Mouse (Mus musculus) heart, postnatal 14 days (tissue): Measurements from ENCODE around the gene P2ry10. TPM values are rescaled to one million over a fixed set of nuclear protein-coding genes. Genes with fewer than 3 reads are reported as not detected.
A peak's percentile ranks its signal among the peaks of the same experiment; 100 is the strongest.
"Not testable (repeated sequence)": the region's sequence is repeated elsewhere in the genome, so short reads cannot be mapped to it uniquely, and the experiment has no call there.

Experiments used
- DNase-seq, 2 experiments: peaks; one replicate each; pipeline ENCODE4 v3.0.0; 2021 to 2022
- intact Hi-C: fragments of 180-260 bp; cut with DNase I; formaldehyde crosslinking; loops from one replicate; pipeline ENCODE4 v1.15.1; 2025
- long read RNA-seq, 2 experiments: library from polyadenylated mRNA; stranded (forward); transcript quantifications; one replicate each; pipeline ENCODE4 v2.0.0; 2021
- total RNA-seq, 2 experiments: library from RNA; stranded (reverse); gene quantifications; 2 replicates each; pipeline ENCODE4 v1.2.3; 2021

The P2ry10 gene
- 1 to 10 TPM in 1 of 2 experiments, under 1 TPM in 1; 0.45 to 1.7 TPM for total RNA-seq
- long read RNA-seq, experiment 1, partial matches to known transcripts: 0 of 1 reads
- long read RNA-seq, experiment 1, other reads (novel, unspliced or antisense): 1 of 1 reads
- long read RNA-seq, experiment 2: 0 reads

DNA sequence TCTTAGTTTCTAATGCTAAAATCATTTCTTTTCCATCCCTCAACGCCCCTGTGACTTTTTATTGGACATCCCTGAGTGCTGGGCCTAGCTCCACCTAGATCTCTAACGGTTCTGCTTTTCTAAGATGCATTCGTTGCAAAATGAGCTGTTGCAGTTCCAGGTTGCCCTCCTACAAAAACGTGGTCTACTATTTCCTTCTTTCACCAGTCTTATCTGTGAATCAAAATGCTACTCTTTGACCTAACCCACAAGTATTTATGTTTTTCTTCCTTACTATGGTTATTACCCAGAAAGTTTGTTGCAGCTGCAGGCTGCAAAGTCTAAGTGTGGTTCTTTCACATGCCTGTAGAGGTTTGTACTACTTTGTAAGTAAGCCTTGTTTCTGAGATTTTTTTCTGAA is at the start of gene P2ry10:
TSS of gene P2ry10 (plus strand) at position 316 of the 400 bp plus-strand sequence.
- intact Hi-C loops: no loop called here
- DNase-seq: no peak

DNA sequence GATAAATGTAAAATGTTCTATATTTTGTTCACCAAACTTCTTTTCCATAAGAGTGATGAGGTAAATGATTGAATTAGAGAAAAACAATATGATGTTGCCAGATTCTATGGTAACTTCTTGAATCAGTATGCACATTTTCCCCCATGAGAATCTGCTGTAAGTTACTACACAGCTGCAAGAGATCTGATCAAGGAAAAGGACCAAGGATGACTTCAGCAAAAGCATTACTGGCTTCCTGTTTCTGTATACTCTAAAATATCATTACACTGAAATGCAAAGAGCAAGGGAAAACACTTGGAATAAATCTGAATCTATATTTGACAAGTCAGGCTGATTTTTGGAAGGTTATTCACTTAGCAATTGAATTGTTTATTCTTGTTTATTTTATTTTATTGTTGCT is 49.1 kb upstream of the P2ry10 start:
- intact Hi-C loops: no loop called here
- no peak for DNase-seq

DNA sequence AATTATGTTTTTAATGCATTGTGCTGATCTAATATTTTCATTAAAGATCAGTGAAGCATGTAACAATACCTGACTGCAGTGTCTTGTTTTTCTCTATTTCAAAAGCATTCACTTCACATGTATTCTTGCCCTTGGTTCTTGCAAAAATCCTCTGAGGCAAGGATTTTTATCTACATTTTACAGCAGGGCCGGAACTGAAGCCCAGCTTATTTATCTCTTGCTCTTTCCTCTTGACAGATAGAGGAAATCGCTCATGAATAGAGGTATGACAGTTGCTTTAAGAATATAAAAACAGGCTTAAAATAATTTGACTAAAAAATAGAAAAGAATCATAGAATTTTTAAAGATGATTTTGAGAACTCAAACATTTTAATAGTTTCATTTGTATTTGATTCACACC is 48.7 kb upstream of the P2ry10 start:
- no peak for DNase-seq
- intact Hi-C loops: no loop called here

DNA sequence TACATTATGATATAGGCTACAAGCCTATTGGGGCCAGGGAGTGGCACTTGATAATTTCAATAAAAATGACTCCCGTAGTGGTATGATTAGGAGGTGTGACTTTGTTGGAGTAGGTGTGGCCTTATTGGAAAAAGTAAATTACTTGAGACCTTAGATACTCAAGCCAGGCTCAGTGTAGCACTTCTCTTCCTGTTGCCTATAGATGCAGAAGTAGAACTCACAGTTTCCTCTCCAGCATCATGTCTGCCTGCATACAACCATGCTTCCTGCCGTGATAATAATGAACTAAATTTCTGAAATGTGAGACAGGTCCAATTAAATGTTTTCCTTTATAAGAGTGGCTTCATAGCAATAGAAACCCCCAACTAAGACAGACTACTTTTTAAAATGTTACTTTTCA is 45.9 kb upstream of the P2ry10 start:
- intact Hi-C loops: no loop called here
- no peak for DNase-seq

DNA sequence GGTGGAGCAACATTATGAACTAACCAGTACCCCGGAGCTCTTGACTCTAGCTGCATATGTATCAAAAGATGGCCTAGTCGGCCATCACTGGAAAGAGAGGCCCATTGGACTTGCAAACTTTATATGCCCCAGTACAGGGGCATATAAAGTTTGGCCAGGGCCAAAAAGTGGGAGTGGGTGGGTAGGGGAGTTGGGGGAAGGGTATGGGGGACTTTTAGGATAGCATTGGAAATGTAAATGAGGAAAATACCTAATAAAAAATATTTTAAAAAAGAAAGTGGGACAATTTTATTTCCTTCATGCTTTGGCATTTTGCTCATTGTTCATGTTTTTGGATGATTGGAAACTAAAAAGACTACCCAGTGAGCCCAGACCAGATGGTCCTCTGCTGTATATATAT is 4.9 kb upstream of the P2ry10 start:
- DNase-seq, intact Hi-C loops: not testable (repeated sequence)

DNA sequence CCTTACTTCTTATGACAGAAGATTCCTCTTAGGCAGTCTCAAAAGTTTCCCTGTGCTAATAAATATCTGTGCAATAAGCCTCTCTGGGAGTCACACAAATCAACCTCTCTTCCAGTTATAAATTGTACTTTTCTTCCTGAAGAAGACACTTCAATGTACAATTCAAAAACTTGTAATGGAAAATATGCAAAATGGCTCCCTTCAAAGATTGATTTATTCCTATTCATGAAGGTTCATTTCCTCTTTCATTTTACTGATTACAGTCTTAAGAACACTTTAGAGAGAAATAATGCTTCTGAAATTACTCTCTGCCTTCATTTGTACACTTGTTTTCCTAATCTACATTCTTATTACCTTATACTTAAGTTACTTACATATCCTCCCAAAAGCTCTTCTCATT is 4.0 kb upstream of the P2ry10 start:
- no peak for DNase-seq
- intact Hi-C loops: no loop called here

DNA sequence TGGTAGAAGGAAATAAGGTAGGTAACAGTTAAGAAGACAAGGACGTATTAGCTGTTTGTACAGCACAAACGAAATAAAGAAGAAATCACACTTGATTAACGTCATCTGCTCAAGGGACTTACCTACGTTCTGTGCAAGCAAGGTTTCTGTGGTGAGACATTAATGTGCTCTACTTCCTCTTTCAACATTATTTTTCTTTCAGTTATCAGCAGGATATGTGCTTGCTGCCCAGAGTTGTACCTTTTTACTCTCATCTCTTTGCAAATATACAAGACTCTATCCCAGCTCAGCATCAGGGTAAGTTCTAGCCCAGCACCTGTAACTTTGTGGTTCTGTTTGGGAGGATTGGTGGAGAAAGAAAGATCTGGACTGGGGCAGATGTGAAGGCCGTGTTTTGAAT is 839 bp downstream of the P2ry10 start:
- intact Hi-C loops: no loop called here
- no peak for DNase-seq

DNA sequence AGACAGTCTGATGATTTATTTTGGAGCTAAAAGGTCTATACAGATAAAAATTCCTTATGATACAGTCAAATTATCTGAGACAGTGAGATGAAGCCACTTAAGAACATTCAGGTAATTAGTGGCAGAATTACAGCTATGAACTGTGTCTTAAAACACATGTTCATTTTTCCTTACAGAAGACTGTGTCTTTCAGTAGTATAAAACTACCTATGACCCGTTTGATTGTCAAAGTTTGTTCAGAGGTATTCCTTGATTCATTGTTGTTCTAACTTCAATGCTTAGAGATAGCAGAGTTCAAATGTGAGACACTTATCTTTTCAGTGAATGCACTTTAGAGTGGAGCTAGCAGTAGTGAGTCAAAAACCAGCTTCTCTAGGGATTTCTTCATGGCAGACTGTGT is 1.6 kb downstream of the P2ry10 start:
- no peak for DNase-seq
- intact Hi-C loops: no loop called here

DNA sequence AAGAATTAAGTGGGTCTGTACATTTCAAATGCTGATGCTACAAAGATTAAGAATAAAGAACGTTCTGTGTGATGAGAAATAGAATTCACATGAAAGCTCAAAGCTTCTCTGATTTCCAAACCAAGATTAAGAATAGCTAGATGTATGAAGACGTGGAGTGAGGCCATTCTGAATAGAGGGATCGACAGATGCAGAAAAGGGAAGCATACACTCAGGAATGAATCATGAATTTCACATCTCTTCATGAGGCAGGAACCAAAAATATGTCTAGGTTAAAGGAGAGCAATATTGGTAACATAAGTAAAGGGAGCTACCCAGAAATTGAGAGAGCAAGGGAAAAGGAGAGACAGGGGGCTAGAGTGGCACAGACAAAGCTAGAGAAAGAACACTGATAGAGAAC is 7.3 kb downstream of the P2ry10 start:
- intact Hi-C loops: no loop called here

DNA sequence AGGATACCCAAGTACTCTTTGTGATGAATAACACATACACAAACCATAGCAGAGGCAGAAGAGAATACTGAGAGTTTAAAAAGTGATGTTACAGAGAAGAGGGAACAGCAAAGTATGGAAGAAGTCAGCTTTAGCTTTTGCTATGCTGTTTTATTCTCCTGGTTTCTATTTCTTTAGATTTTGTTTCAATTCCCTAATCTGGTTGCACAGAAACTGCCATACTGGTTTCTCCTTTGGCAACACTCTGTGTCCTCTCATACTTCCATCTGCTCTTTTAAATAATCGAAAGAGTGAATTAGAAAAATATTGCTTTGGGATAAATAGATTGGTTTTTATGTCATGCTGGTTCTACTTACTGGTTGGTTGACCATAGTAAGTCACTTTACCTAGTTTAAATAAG is 28.0 kb downstream of the P2ry10 start:
- intact Hi-C loops: no loop called here
- DNase-seq: no peak

More for the DNA sequence above, 7.3 kb downstream of the P2ry10 start:
- no peak for DNase-seq

DNA sequence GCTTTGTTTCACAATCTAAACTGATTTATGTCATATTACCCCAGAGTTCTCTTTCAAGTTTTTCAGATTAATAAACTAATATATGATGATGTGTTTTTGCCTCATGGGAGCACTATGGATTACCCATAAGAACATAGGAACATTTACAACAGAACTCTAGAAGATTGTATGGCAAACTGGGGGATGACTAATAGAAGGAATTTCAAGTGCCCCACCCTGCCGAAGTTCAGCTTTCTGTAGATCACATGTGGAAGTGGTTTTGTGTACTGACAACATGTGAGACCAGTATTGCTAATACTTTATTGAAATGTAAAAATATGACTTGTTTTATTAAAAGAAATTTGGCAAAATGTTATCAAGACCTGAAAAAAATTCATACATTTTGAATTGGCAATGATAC is 28.7 kb downstream of the P2ry10 start:
- DNase-seq: no peak
- intact Hi-C loops: no loop called here

DNA sequence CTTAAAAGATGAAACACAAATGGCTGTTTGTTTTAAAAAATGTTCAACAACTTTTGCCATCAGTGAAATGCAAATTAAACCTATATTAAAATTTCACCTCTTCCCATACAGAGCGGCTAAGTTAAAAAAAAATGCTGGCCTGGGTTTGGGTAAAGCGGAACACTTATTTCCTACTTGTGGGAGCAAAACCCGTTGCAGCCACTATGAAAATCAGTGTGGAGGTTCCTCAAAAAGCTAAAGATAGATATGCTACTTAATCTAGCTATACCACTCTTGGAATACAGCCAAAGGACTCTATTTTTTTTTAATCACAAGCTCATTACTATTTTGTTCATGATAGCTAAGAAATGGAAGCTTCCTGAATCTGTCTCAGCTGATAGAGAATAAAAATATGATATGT is 54.9 kb downstream of the P2ry10 start:
- intact Hi-C loops: no loop called here
- DNase-seq: no peak

DNA sequence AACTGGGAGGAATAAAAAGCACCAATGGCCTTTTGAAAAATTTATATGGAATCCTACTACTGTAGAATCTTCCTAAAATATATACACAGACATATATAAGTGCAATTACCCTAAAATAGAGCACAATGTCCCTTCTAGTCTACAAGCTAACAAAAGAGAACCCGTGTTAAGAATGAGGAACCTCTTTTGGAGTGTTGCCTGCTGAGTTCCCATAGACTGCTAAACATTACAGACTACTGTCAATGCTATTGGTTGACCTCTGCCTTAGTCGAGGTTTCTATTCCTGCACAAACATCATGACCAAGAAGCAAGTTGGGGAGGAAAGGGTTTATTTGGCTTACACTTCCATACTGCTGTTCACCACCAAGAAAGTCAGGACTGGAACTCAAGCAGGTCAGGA is 55.6 kb downstream of the P2ry10 start:
- intact Hi-C loops: no loop called here
- DNase-seq: no peak

DNA sequence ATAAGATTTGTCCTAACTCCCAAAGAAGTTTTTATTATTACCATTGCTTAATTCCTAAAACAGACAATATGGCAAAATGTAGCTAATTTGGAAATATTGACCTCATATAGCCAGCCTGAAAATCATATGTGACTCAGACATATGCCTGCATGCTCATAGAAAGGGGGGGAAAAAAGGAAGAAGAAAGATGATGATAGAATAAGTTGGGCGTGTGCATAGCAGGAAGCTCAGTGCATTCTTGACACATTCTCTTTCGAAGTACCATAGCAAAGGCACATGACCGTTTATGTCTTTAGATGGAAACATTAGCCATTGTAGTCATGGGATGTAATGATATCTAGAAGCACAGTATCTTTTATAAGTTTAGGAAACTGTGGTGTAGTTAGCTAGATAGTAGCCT is 60.4 kb downstream of the P2ry10 start, which contains the start of gene P2ry10b:
TSS of gene P2ry10b (plus strand) at position 247 of the 400 bp plus-strand sequence.
- intact Hi-C loops: no loop called here
- DNase-seq: no peak

DNA sequence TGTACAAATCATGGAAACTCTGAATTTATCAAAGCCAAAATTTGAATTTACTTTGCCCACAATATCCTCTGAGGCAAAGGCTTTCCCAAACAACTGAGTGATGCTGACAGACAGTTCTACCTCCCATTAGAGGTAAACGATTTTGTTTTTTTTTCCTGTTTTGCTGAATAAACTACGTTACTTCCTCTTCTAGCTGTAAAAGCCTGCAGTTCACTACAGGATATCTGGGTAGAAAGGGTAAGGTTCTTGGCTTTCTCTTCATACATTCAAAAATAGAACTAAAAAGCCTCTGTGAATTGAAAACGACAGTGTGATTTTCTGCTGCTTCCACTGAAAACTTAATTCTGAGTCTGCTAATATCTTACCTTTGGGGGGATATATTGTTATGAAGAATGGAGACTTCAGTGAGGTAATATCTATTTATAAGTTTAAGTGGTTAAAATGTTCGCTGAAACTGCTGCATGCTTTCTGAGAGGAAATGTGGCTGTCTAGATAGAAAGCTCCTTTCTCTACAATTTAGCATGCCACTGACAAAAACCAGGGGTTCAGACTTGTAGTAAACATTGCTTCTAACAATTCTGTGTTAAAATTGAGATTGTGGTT is 61.2 kb downstream of the P2ry10 start:
- DNase-seq: no peak
- intact Hi-C loops: no loop called here

DNA sequence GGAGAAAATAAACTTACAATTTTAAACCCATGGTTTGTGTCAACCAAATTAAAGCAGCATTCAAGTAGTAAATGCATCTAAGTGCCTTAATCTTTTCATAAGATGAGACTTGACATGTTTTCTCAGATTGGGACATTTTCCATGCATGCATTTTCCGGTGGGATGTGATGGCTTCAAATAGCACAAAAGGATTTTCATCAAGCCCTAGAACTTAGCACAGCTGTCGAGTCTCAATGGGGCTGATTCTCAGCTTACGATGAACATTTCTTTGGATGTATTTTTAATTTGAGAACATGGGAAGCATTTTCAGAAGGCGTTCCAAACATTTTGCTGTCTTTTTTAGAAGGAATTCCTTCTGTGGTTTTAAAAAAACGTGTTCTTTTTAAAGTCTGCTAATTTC is 61.7 kb downstream of the P2ry10 start:
- intact Hi-C loops: no loop called here
- DNase-seq: no peak

DNA sequence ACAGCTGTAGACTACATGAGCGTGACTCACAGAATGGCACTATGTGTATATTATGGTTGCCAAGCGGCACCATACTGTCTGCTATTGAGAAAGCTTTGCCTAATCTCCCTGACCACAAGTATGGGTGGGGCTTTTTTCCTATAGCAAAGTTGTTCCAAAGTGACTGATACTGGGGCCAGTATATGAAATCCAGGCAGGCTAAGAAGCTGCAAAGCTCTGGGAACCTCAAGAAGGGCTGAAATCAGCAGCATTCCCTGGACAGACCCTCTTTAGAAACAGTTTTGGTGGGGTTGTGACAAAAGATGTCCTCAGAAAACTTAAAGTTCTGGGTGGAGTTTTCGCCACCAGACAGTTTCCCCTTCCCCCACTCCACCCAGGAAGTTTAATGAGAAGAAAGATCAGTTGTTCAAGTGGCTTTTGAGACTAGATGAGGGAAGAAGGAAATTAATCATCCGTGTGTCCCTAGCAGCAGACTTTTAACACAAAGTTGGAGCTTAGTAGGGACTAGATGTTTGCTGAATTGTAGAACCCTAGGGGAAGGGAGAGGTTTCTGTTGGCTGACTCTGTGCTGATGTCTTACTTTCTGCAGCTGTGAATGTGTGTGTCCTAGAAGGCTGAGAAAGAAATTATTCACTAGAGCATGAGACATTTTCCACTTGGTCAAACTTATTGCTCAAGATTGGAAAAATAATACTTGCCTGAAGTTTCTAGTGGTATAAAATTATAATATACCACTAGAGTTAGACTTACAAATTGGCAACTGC is 62.6 kb downstream of the P2ry10 start:
- intact Hi-C loops: no loop called here

More for the DNA sequence above, 62.6 kb downstream of the P2ry10 start:
- peak; percentile 2 to 14 for DNase-seq

Other genes with a start within 250 kb of the P2ry10 start
- gene Rtl3, start 247.8 kb upstream of the P2ry10 start, total RNA-seq: 1 to 10 TPM; 1.5 to 1.6 TPM
- 1 to 10 TPM; 4.4 to 5.2 TPM for gene Lpar4, start 167.9 kb upstream of the P2ry10 start, total RNA-seq
- 1 to 10 TPM; 2.9 to 4.1 TPM for gene P2ry10b, start 60.4 kb downstream of the P2ry10 start, total RNA-seq
- under 1 TPM in 1 of 2 experiments, not detected in 1; 0.51 TPM for gene Gpr174, start 167.4 kb downstream of the P2ry10 start, total RNA-seq